Mouse (Mus musculus) MEL-GATA-1-ER (cell line): Measurements from ENCODE around the gene Gm2007.
"Not testable (repeated sequence)": the region's sequence is repeated elsewhere in the genome, so short reads cannot be mapped to it uniquely, and the experiment has no call there.

Experiments
- DNase-seq: peaks from one replicate; pipeline ENCODE4 v3.0.0-alpha.2; 2012; ENCODE audit warnings: low read depth; ENCODE audit errors: extremely low read depth

Gene Gm2007

DNA sequence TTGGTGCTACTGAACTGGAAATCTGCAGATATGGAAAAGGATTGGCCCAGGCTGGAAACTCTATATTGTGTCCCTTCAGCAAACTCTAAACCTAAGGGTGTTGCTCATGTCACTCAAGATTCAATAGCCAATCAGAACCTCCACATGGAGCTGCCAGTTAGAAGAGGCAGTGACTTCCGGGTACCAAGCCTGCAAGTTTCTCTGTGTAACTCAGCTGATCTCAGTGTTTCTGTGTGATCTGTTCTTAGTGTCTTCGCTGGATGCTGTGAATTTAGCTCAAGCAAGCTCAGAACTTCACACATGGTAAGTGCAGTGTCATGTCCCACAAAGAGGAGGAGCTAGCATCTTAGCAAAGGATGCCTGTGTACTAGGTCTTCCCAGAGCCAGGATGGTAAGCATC, at the start of gene Gm2007:
Gm2007 (plus strand) TSS at position 301 of the 400 bp plus-strand sequence.
- DNase-seq, result not testable (repeated sequence)

DNA sequence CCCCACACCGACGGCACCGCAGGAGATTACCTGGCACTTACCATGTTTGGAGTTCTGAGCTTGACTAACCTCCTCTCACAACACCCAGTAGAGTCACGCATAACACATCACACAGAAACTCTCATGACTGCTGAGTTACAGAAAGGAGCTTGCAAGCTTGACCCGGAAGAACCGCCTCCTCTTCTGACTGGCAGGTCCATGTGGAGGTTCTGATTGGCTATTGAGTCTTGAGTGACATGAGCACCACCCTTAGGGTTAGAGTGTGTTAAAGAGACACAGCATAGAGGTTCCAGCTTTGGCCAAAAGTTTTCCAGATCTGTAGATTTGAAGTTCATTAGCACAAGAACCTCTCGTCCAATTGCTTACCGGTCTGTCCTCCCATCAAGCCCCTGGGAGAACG, 37.8 kb upstream of the Gm2007 start, which contains the start of gene Zfp969:
Zfp969 (minus strand) TSS at position 101 of the 400 bp plus-strand sequence.
- not testable (repeated sequence) for DNase-seq

DNA sequence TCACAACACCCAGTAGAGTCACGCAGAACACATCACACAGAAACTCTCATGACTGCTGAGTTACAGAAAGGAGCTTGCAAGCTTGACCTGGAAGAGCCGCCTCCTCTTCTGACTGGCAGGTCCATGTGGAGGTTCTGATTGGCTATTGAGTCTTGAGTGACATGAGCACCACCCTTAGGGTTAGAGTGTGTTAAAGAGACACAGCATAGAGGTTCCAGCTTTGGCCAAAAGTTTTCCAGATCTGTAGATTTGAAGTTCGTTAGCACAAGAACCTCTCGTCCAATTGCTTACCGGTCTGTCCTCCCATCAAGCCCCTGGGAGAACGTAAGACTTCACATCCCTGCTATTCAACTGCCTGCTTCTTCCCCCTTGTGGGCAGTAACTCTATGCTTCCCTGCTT, 59.7 kb downstream of the Gm2007 start, which contains the start of gene Gm14288:
Gm14288 (minus strand) TSS at position 101 of the 400 bp plus-strand sequence.
- DNase-seq, result not testable (repeated sequence)
